Mouse (Mus musculus) heart, embryonic 13.5 days (tissue): ENCODE measurements around the gene Mbd6. TPM values are rescaled to one million over a fixed set of nuclear protein-coding genes. Genes with fewer than 3 reads are reported as not detected.

Source experiments
- ATAC-seq: fragments of 200-750 bp; cut with Nextera tagmentation; 2 replicates; pipeline ENCODE4 v1.8.0; 2017; ENCODE audit warnings: moderate TSS enrichment; ENCODE audit not compliant: insufficient number of reproducible peaks, low FRiP score, low TSS enrichment; ENCODE audit errors: extremely low read depth
- H3K27ac ChIP-seq: fragments of 300-500 bp; sonication (generic); replicated peaks from 2 replicates; pipeline ENCODE4 v1.5.1; 2015; ENCODE audit warnings: moderate library complexity, mild to moderate bottlenecking, inconsistent platforms
- H3K27me3 ChIP-seq: fragments of 300-500 bp; sonication (generic); replicated peaks from 2 replicates; pipeline ENCODE4 v1.6.1; 2015; ENCODE audit warnings: mild to moderate bottlenecking, inconsistent platforms
- H3K36me3 ChIP-seq: fragments of 300-500 bp; sonication (generic); 2 replicates; pipeline ENCODE4 v1.6.1; 2015; ENCODE audit warnings: mild to moderate bottlenecking, inconsistent platforms
- H3K4me1 ChIP-seq: fragments of 300-500 bp; sonication (generic); 2 replicates; pipeline ENCODE4 v1.6.1; 2015; ENCODE audit warnings: inconsistent platforms
- H3K4me2 ChIP-seq: fragments of 300-500 bp; sonication (generic); 2 replicates; pipeline ENCODE4 v1.6.1; 2015; ENCODE audit warnings: inconsistent platforms, mild to moderate bottlenecking, moderate library complexity
- H3K4me3 ChIP-seq: fragments of 300-500 bp; sonication (generic); 2 replicates; pipeline ENCODE4 v1.5.1; 2015; ENCODE audit warnings: moderate library complexity, mild to moderate bottlenecking, inconsistent platforms
- H3K9ac ChIP-seq: fragments of 300-500 bp; sonication (generic); 2 replicates; pipeline ENCODE4 v1.6.1; 2015; ENCODE audit warnings: inconsistent platforms, mild to moderate bottlenecking, moderate library complexity
- H3K9me3 ChIP-seq: fragments of 300-500 bp; sonication (generic); 2 replicates; pipeline ENCODE4 v1.6.1; 2016; ENCODE audit warnings: inconsistent platforms
- WGBS: fragments of 180-500 bp; shearing (Covaris S2); methylation state at CpG from one replicate; pipeline ENCODE4 v1.1.7; 2015; ENCODE audit warnings: mixed read lengths; 5-methylcytosine and 5-hydroxymethylcytosine counted together
- polyA plus RNA-seq: library from polyadenylated mRNA; unstranded; fragments of >200 nt; fragmentation: Nextera tagmentation; extraction: Ambion mirVana; gene quantifications from 2 replicates; pipeline ENCODE4 v1.2.1, GENCODE M21; 2015

Gene Mbd6
- polyA plus RNA-seq, 1 experiment from 2014 or later = 12.7 TPM

- H3K9ac ChIP-seq = peak overlapping the region; percentile 93
- H3K4me1 ChIP-seq = peaks cover 67% of the 10 kb centered on the region
- H3K27ac ChIP-seq = peak overlapping the region; percentile 99
- H3K27me3 ChIP-seq = no peaks in the 10 kb centered on the region
- no peak for ATAC-seq
- H3K4me2 ChIP-seq = peak overlapping the region; percentile 76
- peaks cover 56% of the 10 kb centered on the region for H3K36me3 ChIP-seq
- WGBS = 84% methylated on average over 3 of the region's 3 CpGs
- H3K9me3 ChIP-seq = no peaks in the 10 kb centered on the region
- H3K4me3 ChIP-seq = peak overlapping the region; percentile 86
Observed at GRCm38 (mm10) chr10:127293590-127294113, 4.8 kb upstream of the Mbd6 start.

GRCm38 (mm10) chr10:127292987-127293538, 4.2 kb upstream of the Mbd6 start:
- no peaks in the 10 kb centered on the region for H3K9me3 ChIP-seq
- peak overlapping the region; percentile 86 for H3K4me3 ChIP-seq
- peak overlapping the region; percentile 99 for H3K27ac ChIP-seq
- peaks cover 52% of the 10 kb centered on the region for H3K36me3 ChIP-seq
- H3K9ac ChIP-seq = peak overlapping the region; percentile 93
- H3K4me2 ChIP-seq = peak overlapping the region; percentile 76
- H3K4me1 ChIP-seq = peaks cover 67% of the 10 kb centered on the region
- H3K27me3 ChIP-seq = no peaks in the 10 kb centered on the region
- WGBS = 47% methylated on average over 6 of the region's 6 CpGs
- ATAC-seq = no peak

- peaks cover 68% of the 10 kb centered on the region for H3K4me1 ChIP-seq
- WGBS = 7% methylated on average over 5 of the region's 5 CpGs
- H3K9me3 ChIP-seq = no peaks in the 10 kb centered on the region
- peak overlapping the region; percentile 93 for H3K9ac ChIP-seq
- no peaks in the 10 kb centered on the region for H3K27me3 ChIP-seq
- H3K4me3 ChIP-seq = peak overlapping the region; percentile 86
- ATAC-seq = no peak
- peak overlapping the region; percentile 99 for H3K27ac ChIP-seq
- peaks cover 46% of the 10 kb centered on the region for H3K36me3 ChIP-seq
- peak overlapping the region; percentile 76 for H3K4me2 ChIP-seq
Observed at GRCm38 (mm10) chr10:127291881-127292638, 3.2 kb upstream of the Mbd6 start.

- Histone ChIP-seq H3K4me2 (peak overlapping the region; percentile 76), H3K9ac (peak overlapping the region; percentile 93), H3K9me3 (no peaks in the 10 kb centered on the region), H3K4me1 (peaks cover 69% of the 10 kb centered on the region), H3K4me3 (peak overlapping the region; percentile 86), H3K27ac (peak overlapping the region; percentile 99), H3K27me3 (no peaks in the 10 kb centered on the region), H3K36me3 (peaks cover 46% of the 10 kb centered on the region)
- WGBS = 2% methylated on average over 19 of the region's 19 CpGs
- peak; percentile 11 for ATAC-seq
Observed at GRCm38 (mm10) chr10:127290930-127291880, 2.4 kb upstream of the Mbd6 start.

GRCm38 (mm10) chr10:127290307-127290929, 1.6 kb upstream of the Mbd6 start:
- no peaks in the 10 kb centered on the region for H3K9me3 ChIP-seq
- H3K4me1 ChIP-seq = peaks cover 73% of the 10 kb centered on the region
- no peaks in the 10 kb centered on the region for H3K27me3 ChIP-seq
- peak overlapping the region; percentile 76 for H3K4me2 ChIP-seq
- H3K9ac ChIP-seq = peak overlapping the region; percentile 95
- peak overlapping the region; percentile 99 for H3K27ac ChIP-seq
- peaks cover 46% of the 10 kb centered on the region for H3K36me3 ChIP-seq
- peak overlapping the region; percentile 86 for H3K4me3 ChIP-seq
- ATAC-seq = peak; percentile 83
- 0% methylated on average over 44 of the region's 47 CpGs for WGBS

- ATAC-seq = no peak
- Histone ChIP-seq H3K27me3 (no peaks in the 10 kb centered on the region), H3K9me3 (no peaks in the 10 kb centered on the region), H3K27ac (peak overlapping the region; percentile 99), H3K36me3 (peaks cover 46% of the 10 kb centered on the region), H3K4me3 (peak overlapping the region; percentile 86), H3K9ac (peak overlapping the region; percentile 95), H3K4me1 (peaks cover 74% of the 10 kb centered on the region), H3K4me2 (peak overlapping the region; percentile 76)
- WGBS = 1% methylated on average over 15 of the region's 15 CpGs
Observed at GRCm38 (mm10) chr10:127289573-127290191, 864 bp upstream of the Mbd6 start.

- no peaks in the 10 kb centered on the region for H3K27me3 ChIP-seq
- peaks cover 66% of the 10 kb centered on the region for H3K4me1 ChIP-seq
- peak; percentile 24; the same call in 1 of the 2 replicates for ATAC-seq
- H3K4me2 ChIP-seq = peak overlapping the region; percentile 76
- peak overlapping the region; percentile 86 for H3K4me3 ChIP-seq
- peaks cover 46% of the 10 kb centered on the region for H3K36me3 ChIP-seq
- peak overlapping the region; percentile 95 for H3K9ac ChIP-seq
- H3K27ac ChIP-seq = peak overlapping the region; percentile 99
- 0% methylated on average over 19 of the region's 28 CpGs for WGBS
- H3K9me3 ChIP-seq = no peaks in the 10 kb centered on the region
Observed at GRCm38 (mm10) chr10:127288328-127288799, 454 bp downstream of the Mbd6 start.

- peak overlapping the region; percentile 95 for H3K9ac ChIP-seq
- H3K27me3 ChIP-seq = no peaks in the 10 kb centered on the region
- peak overlapping the region; percentile 76 for H3K4me2 ChIP-seq
- H3K4me3 ChIP-seq = peak overlapping the region; percentile 86
- 2% methylated on average over 3 of the region's 3 CpGs for WGBS
- peaks cover 61% of the 10 kb centered on the region for H3K4me1 ChIP-seq
- peaks cover 46% of the 10 kb centered on the region for H3K36me3 ChIP-seq
- H3K27ac ChIP-seq = peak overlapping the region; percentile 99
- H3K9me3 ChIP-seq = no peaks in the 10 kb centered on the region
- no peak for ATAC-seq
Observed at GRCm38 (mm10) chr10:127287936-127288293, 903 bp downstream of the Mbd6 start.

GRCm38 (mm10) chr10:127287271-127287935, 1.4 kb downstream of the Mbd6 start:
- Histone ChIP-seq H3K36me3 (peaks cover 50% of the 10 kb centered on the region), H3K27me3 (no peaks in the 10 kb centered on the region), H3K4me1 (peaks cover 56% of the 10 kb centered on the region), H3K4me2 (peak overlapping the region; percentile 76), H3K9ac (peak overlapping the region; percentile 95), H3K9me3 (no peaks in the 10 kb centered on the region), H3K27ac (peak overlapping the region; percentile 99), H3K4me3 (peak overlapping the region; percentile 86)
- ATAC-seq = no peak
- WGBS = 73% methylated on average over 15 of the region's 15 CpGs

- Histone ChIP-seq H3K36me3 (peaks cover 57% of the 10 kb centered on the region), H3K27me3 (no peaks in the 10 kb centered on the region), H3K4me2 (peak overlapping the region; percentile 76), H3K4me3 (peak overlapping the region; percentile 86), H3K9me3 (no peaks in the 10 kb centered on the region), H3K9ac (peak overlapping the region; percentile 95), H3K27ac (0 out of 2 replicates have a peak overlapping the region, but pooled peaks have one; percentile 99), H3K4me1 (peaks cover 50% of the 10 kb centered on the region)
- 60% methylated on average over 7 of the region's 7 CpGs for WGBS
- ATAC-seq = no peak
Observed at GRCm38 (mm10) chr10:127286730-127287129, 2.1 kb downstream of the Mbd6 start.
